Mouse (Mus musculus) thymus, postnatal 36 days (tissue): ENCODE results near the gene Nfib.

Experiments used
- DNase-seq, 2 experiments: peaks; one replicate each; pipeline ENCODE4 v3.0.0; 2022; ENCODE audit warnings: mixed read lengths in 2 of 2

Gene Nfib

GRCm38 (mm10) chr4:82383991-82384731 is 321.4 kb downstream of the Nfib start:
- no peak for DNase-seq

GRCm38 (mm10) chr4:82383346-82383745 is 322.2 kb downstream of the Nfib start:
- DNase-seq: no peak

- DNase-seq: no peak
Measured at GRCm38 (mm10) chr4:82381786-82382185, 323.8 kb downstream of the Nfib start.

GRCm38 (mm10) chr4:82380578-82380977 is 325.0 kb downstream of the Nfib start:
- no peak for DNase-seq

- DNase-seq: no peak
Measured at GRCm38 (mm10) chr4:82378050-82378449, 327.5 kb downstream of the Nfib start.

- DNase-seq: no peak
Measured at GRCm38 (mm10) chr4:82377621-82378020, 327.9 kb downstream of the Nfib start.

GRCm38 (mm10) chr4:82374560-82374959 is 331.0 kb downstream of the Nfib start:
- no peak for DNase-seq

GRCm38 (mm10) chr4:82372217-82372616 is 333.3 kb downstream of the Nfib start:
- no peak for DNase-seq

GRCm38 (mm10) chr4:82371471-82371870 is 334.1 kb downstream of the Nfib start:
- DNase-seq: no peak

- no peak for DNase-seq
Measured at GRCm38 (mm10) chr4:82369011-82369776, 336.4 kb downstream of the Nfib start.

- DNase-seq: no peak
Measured at GRCm38 (mm10) chr4:82368091-82368775, 337.3 kb downstream of the Nfib start.

- DNase-seq: no peak
Measured at GRCm38 (mm10) chr4:82364696-82365385, 340.7 kb downstream of the Nfib start.

- no peak for DNase-seq
Measured at GRCm38 (mm10) chr4:82363951-82364350, 341.6 kb downstream of the Nfib start.

- no peak for DNase-seq
Measured at GRCm38 (mm10) chr4:82362294-82362693, 343.3 kb downstream of the Nfib start.

GRCm38 (mm10) chr4:82360081-82360511 is 345.5 kb downstream of the Nfib start:
- no peak for DNase-seq

GRCm38 (mm10) chr4:82359110-82359509 is 346.4 kb downstream of the Nfib start:
- DNase-seq: no peak

GRCm38 (mm10) chr4:82349006-82349405 is 356.5 kb downstream of the Nfib start:
- no peak for DNase-seq

GRCm38 (mm10) chr4:82344787-82345186 is 360.8 kb downstream of the Nfib start:
- no peak for DNase-seq

GRCm38 (mm10) chr4:82344224-82344623 is 361.3 kb downstream of the Nfib start:
- no peak for DNase-seq

GRCm38 (mm10) chr4:82338930-82339329 is 366.6 kb downstream of the Nfib start:
- no peak for DNase-seq

- no peak for DNase-seq
Measured at GRCm38 (mm10) chr4:82338481-82338880, 367.1 kb downstream of the Nfib start.

- no peak for DNase-seq
Measured at GRCm38 (mm10) chr4:82336951-82337381, 368.6 kb downstream of the Nfib start.
